10 mouse cellular contexts compared by ENCODE assay signal in genomic region chr2:43097560-43098233, GRCm38 (mm10).
DNase-seq lines count a peak whose midpoint lies in the region; ATAC-seq lines count a peak whose summit lies in the region.
"Had no signal": no experiment of that assay in that cellular context is flagged by ENCODE, and none has a peak within 500 bp of the region (broad histone marks: within the 10 kb centered on the region; RNA-seq: fewer than 3 reads in every experiment).

No protein-coding gene starts in this region.

- 92% methylated on average over 4 of the region's 4 CpGs for WGBS in embryonic facial prominence, embryonic 10.5 days

- no peaks in the 10 kb centered on the region for H3K36me3 ChIP-seq in embryonic facial prominence, embryonic 10.5 days (replicated peaks)

- H3K27me3 ChIP-seq in embryonic facial prominence, embryonic 10.5 days (replicated peaks; ENCODE audit: low read depth, poor library complexity, severe bottlenecking), result no peaks in the 10 kb centered on the region

- H3K4me1 ChIP-seq in embryonic facial prominence, embryonic 10.5 days, result no peaks in the 10 kb centered on the region

- H3K4me3 ChIP-seq in embryonic facial prominence, embryonic 10.5 days, result no peak overlapping the region

- H3K27ac ChIP-seq in embryonic facial prominence, embryonic 10.5 days (replicated peaks), result no peak overlapping the region

- intact Hi-C loops in left cerebral cortex, postnatal 4 days (cut with DNase I), result no loop called here

- no peaks in the 10 kb centered on the region for H3K9me3 ChIP-seq in embryonic facial prominence, embryonic 10.5 days

- peak; percentile 96 for ATAC-seq in frontal cortex, adult (ENCODE audit: low TSS enrichment)
- no peak for ATAC-seq in erythroid progenitor cell, adult 5-6 weeks (replicated peaks; ENCODE audit: low FRiP score, poor library complexity, severe bottlenecking)

- DNase-seq in cerebellum, postnatal 10 days, result peak; percentile 10 to 37
- no peak for DNase-seq in cerebellum, adult 18-20 months
- DNase-seq in layer of hippocampus, postnatal 14 days (ENCODE audit: low spot score in 2 of 2), result peak; percentile 34 to 80
- peak; percentile 6 for DNase-seq in left cerebral cortex, postnatal 4 days
- no peak for DNase-seq in heart, adult 8-10 months (ENCODE audit: low spot score)
- DNase-seq in embryonic facial prominence, embryonic 10.5 days (ENCODE audit: low spot score), result no peak
- DNase-seq: cerebellum, postnatal 36 days; thymus, postnatal 14 days had no signal

Comparison
In these comparisons a context has a peak if more than half of its experiments do, and no peak if none do; other contexts are left out.
1. DNase-seq: peak in cerebellum, postnatal 10 days (2 of 2), layer of hippocampus, postnatal 14 days (2 of 2) and left cerebral cortex, postnatal 4 days (single experiment); none in cerebellum, adult 18-20 months (0 of 2), heart, adult 8-10 months (single experiment) and embryonic facial prominence, embryonic 10.5 days (single experiment).